Mouse (Mus musculus): ENCODE data around the gene Zbtb20. TPM values are rescaled to one million over a fixed set of nuclear protein-coding genes. Genes with fewer than 3 reads are reported as not detected.
A peak's percentile ranks its signal among the peaks of the same experiment; 100 is the strongest.

The Zbtb20 gene
- polyA plus RNA-seq, 1 experiment from 2014 or later = 27.9 TPM

GRCm38 (mm10) chr16:43430030-43430429 is 554.3 kb downstream of the Zbtb20 start:
- Histone ChIP-seq H3K27ac (ENCODE audit: low read length) (no peak overlapping the region), H3K9me3 (ENCODE audit: low read length) (no peaks in the 10 kb centered on the region), H3K4me2 (replicated peaks; ENCODE audit: low read depth, low read length) (no peak overlapping the region), H3K4me1 (ENCODE audit: insufficient read depth, low read depth, low read length) (no peaks in the 10 kb centered on the region), H3K4me3 (ENCODE audit: low read depth, low read length) (no peak overlapping the region), H3K36me3 (ENCODE audit: insufficient read depth, low read length) (no peaks in the 10 kb centered on the region), H3K9ac (replicated peaks; ENCODE audit: low read depth) (no peak overlapping the region), H3K27me3 (replicated peaks; ENCODE audit: insufficient read depth, low read length) (no peaks in the 10 kb centered on the region)
- DNase-seq (ENCODE audit: low spot score) (no peak), ATAC-seq (no peak)
- 69% methylated on average over 4 of the region's 4 CpGs for WGBS
- TF ChIP-seq EP300 (IDR thresholded peaks at IDR 0.05) = no peak
- TF ChIP-seq CTCF (IDR thresholded peaks at IDR 0.05) = no peak

GRCm38 (mm10) chr16:43431514-43432371 is 556.1 kb downstream of the Zbtb20 start:
- no peaks in the 10 kb centered on the region for H3K27me3 ChIP-seq (replicated peaks; ENCODE audit: insufficient read depth, low read length)
- H3K27ac ChIP-seq (ENCODE audit: low read length) = no peak overlapping the region
- no peak for DNase-seq (ENCODE audit: low spot score)
- H3K4me3 ChIP-seq (ENCODE audit: low read depth, low read length) = no peak overlapping the region
- no peaks in the 10 kb centered on the region for H3K9me3 ChIP-seq (ENCODE audit: low read length)
- H3K9ac ChIP-seq (replicated peaks; ENCODE audit: low read depth) = no peak overlapping the region
- WGBS = 74% methylated on average over 5 of the region's 5 CpGs
- no peak for TF ChIP-seq CTCF (IDR thresholded peaks at IDR 0.05)
- H3K36me3 ChIP-seq (ENCODE audit: insufficient read depth, low read length) = no peaks in the 10 kb centered on the region
- no peak for ATAC-seq
- H3K4me2 ChIP-seq (replicated peaks; ENCODE audit: low read depth, low read length) = no peak overlapping the region
- H3K4me1 ChIP-seq (ENCODE audit: insufficient read depth, low read depth, low read length) = no peaks in the 10 kb centered on the region

GRCm38 (mm10) chr16:43434941-43435340 is 559.3 kb downstream of the Zbtb20 start:
- peak; percentile 76 for TF ChIP-seq CTCF (IDR thresholded peaks at IDR 0.05)
- TF ChIP-seq EP300 (IDR thresholded peaks at IDR 0.05) = no peak
- no peak for ATAC-seq
- DNase-seq (ENCODE audit: low spot score) = peak; percentile 28
- no peaks in the 10 kb centered on the region for H3K27me3 ChIP-seq (replicated peaks; ENCODE audit: insufficient read depth, low read length)
- no peaks in the 10 kb centered on the region for H3K4me1 ChIP-seq (ENCODE audit: insufficient read depth, low read depth, low read length)
- H3K9ac ChIP-seq (replicated peaks; ENCODE audit: low read depth) = no peak overlapping the region
- H3K4me2 ChIP-seq (replicated peaks; ENCODE audit: low read depth, low read length) = no peak overlapping the region
- no peaks in the 10 kb centered on the region for H3K36me3 ChIP-seq (ENCODE audit: insufficient read depth, low read length)
- H3K9me3 ChIP-seq (ENCODE audit: low read length) = no peaks in the 10 kb centered on the region
- H3K4me3 ChIP-seq (ENCODE audit: low read depth, low read length) = no peak overlapping the region
- no peak overlapping the region for H3K27ac ChIP-seq (ENCODE audit: low read length)
- 54% methylated on average over 3 of the region's 3 CpGs for WGBS

- no peaks in the 10 kb centered on the region for H3K4me1 ChIP-seq (ENCODE audit: insufficient read depth, low read depth, low read length)
- no peaks in the 10 kb centered on the region for H3K9me3 ChIP-seq (ENCODE audit: low read length)
- no peak overlapping the region for H3K4me2 ChIP-seq (replicated peaks; ENCODE audit: low read depth, low read length)
- WGBS = 55% methylated on average over 7 of the region's 8 CpGs
- no peaks in the 10 kb centered on the region for H3K27me3 ChIP-seq (replicated peaks; ENCODE audit: insufficient read depth, low read length)
- H3K4me3 ChIP-seq (ENCODE audit: low read depth, low read length) = no peak overlapping the region
- TF ChIP-seq CTCF (IDR thresholded peaks at IDR 0.05) (no peak), EP300 (IDR thresholded peaks at IDR 0.05) (no peak)
- ATAC-seq (no peak), DNase-seq (ENCODE audit: low spot score) (no peak)
- H3K27ac ChIP-seq (ENCODE audit: low read length) = no peak overlapping the region
- H3K9ac ChIP-seq (replicated peaks; ENCODE audit: low read depth) = no peak overlapping the region
- no peaks in the 10 kb centered on the region for H3K36me3 ChIP-seq (ENCODE audit: insufficient read depth, low read length)
Measured at GRCm38 (mm10) chr16:43438878-43439371, 563.2 kb downstream of the Zbtb20 start.

GRCm38 (mm10) chr16:43441392-43441791 is 565.7 kb downstream of the Zbtb20 start:
- H3K27ac ChIP-seq (ENCODE audit: low read length) = no peak overlapping the region
- ATAC-seq = no peak

GRCm38 (mm10) chr16:43443034-43443433 is 567.4 kb downstream of the Zbtb20 start:
- H3K36me3 ChIP-seq (ENCODE audit: insufficient read depth, low read length) = no peaks in the 10 kb centered on the region
- H3K4me1 ChIP-seq (ENCODE audit: insufficient read depth, low read depth, low read length) = no peaks in the 10 kb centered on the region
- H3K9me3 ChIP-seq (ENCODE audit: low read length) = no peaks in the 10 kb centered on the region
- 88% methylated on average over 2 of the region's 2 CpGs for WGBS
- DNase-seq (ENCODE audit: low spot score) = no peak
- TF ChIP-seq EP300 (IDR thresholded peaks at IDR 0.05) (no peak), CTCF (IDR thresholded peaks at IDR 0.05) (no peak)
- no peaks in the 10 kb centered on the region for H3K27me3 ChIP-seq (replicated peaks; ENCODE audit: insufficient read depth, low read length)
- no peak overlapping the region for H3K27ac ChIP-seq (ENCODE audit: low read length)
- ATAC-seq = no peak
- no peak overlapping the region for H3K4me2 ChIP-seq (replicated peaks; ENCODE audit: low read depth, low read length)
- no peak overlapping the region for H3K9ac ChIP-seq (replicated peaks; ENCODE audit: low read depth)
- H3K4me3 ChIP-seq (ENCODE audit: low read depth, low read length) = no peak overlapping the region

More at GRCm38 (mm10) chr16:43441392-43441791, 565.7 kb downstream of the Zbtb20 start:
- no peak for DNase-seq (ENCODE audit: low spot score)
- Histone ChIP-seq H3K27me3 (replicated peaks; ENCODE audit: insufficient read depth, low read length) (no peaks in the 10 kb centered on the region), H3K9me3 (ENCODE audit: low read length) (no peaks in the 10 kb centered on the region), H3K4me3 (ENCODE audit: low read depth, low read length) (no peak overlapping the region), H3K4me2 (replicated peaks; ENCODE audit: low read depth, low read length) (no peak overlapping the region), H3K4me1 (ENCODE audit: insufficient read depth, low read depth, low read length) (no peaks in the 10 kb centered on the region), H3K9ac (replicated peaks; ENCODE audit: low read depth) (no peak overlapping the region), H3K36me3 (ENCODE audit: insufficient read depth, low read length) (no peaks in the 10 kb centered on the region)
- WGBS = 69% methylated on average over 6 of the region's 6 CpGs
- no peak for TF ChIP-seq EP300 (IDR thresholded peaks at IDR 0.05)
